Mouse (Mus musculus): Measurements from ENCODE around the gene Gpc6. TPM values are rescaled to one million over a fixed set of nuclear protein-coding genes. Genes with fewer than 3 reads are reported as not detected.

The Gpc6 gene
- total and polyA plus RNA-seq, 2 experiments from 2014 or later, result 11.0 to 17.1 TPM

DNA sequence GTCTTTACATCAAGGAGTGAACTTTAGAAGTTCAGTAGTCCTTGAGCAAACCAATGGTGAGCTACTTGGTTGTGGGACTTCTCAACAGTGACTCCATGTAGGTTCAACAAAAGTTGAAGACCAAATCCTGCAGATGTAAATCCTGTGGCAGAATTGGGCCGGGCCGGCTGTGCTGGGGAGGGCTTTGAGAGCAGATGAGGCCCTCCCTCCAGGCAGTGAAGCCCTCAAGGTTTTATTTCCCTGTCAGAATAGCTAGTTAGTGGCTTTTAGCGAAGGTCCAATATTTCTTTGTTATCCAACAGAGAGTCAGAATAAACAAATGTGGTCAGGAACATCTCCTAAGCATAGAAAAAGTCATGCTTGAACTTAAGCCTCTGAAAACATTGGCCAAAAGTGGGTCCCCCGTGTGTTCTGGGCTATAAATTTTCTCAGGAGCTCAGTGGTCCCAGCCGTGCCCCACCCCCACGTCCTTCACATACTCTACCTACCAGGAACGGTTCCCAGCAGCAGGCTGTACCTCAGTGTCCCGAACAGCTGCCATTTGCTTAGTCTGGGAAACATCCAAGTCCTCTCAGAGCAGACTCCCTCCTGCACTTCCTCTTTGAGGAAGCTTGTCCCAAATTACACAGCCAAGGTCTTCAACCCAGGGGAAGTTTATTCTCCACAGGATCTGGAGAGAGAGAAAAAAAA is 983.3 kb downstream of the Gpc6 start:
- Histone ChIP-seq H3K36me3 (replicated peaks; ENCODE audit: control insufficient read depth, insufficient read depth, low read length) (no peaks in the 10 kb centered on the region), H3K27me3 (ENCODE audit: control insufficient read depth, insufficient read depth, low read length) (0 out of 2 replicates have a peak, but pooled peaks cover 4% of the 10 kb centered on the region), H3K9ac (replicated peaks; ENCODE audit: low read depth, low read length) (no peak overlapping the region), H3K4me3 (ENCODE audit: low read depth, low read length) (no peak overlapping the region), H3K9me3 (replicated peaks; ENCODE audit: control insufficient read depth, low read length) (no peaks in the 10 kb centered on the region), H3K4me2 (ENCODE audit: low read depth, low read length) (no peak overlapping the region), H3K27ac (ENCODE audit: low read depth) (peak overlapping the region; percentile 44), H3K4me1 (ENCODE audit: control insufficient read depth, insufficient read depth) (no peaks in the 10 kb centered on the region)
- TF ChIP-seq CTCF (IDR thresholded peaks at IDR 0.05; ENCODE audit: low read depth) (no peak), EP300 (IDR thresholded peaks at IDR 0.05; ENCODE audit: low read depth) (no peak)
- DNase-seq (ENCODE audit: low spot score) (peak; percentile 10), ATAC-seq (ENCODE audit: insufficient read depth, low read depth) (no peak)
- 52% methylated on average over 8 of the region's 8 CpGs for WGBS

DNA sequence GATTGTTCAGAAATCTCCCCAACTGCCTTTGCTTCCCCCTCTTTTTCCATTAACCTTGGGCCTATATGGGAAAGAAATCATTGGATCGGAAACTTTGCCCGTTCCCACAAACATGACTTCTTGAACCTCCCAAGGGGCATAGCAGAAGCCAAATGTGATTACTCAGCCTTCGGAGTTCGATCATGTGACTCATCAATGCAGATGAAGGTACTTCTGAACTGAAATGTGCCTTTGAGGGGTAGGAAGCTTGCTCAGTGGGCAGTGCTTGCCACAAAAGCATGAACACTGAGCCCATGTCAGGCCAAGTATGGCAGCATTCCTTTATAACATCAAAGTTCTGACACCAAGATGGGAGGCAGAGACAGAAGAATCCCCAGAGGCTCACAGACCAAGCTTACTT is 983.9 kb downstream of the Gpc6 start:
- no peak overlapping the region for H3K9ac ChIP-seq (replicated peaks; ENCODE audit: low read depth, low read length)
- ATAC-seq (ENCODE audit: insufficient read depth, low read depth), result no peak
- no peak overlapping the region for H3K4me2 ChIP-seq (ENCODE audit: low read depth, low read length)
- H3K27ac ChIP-seq (ENCODE audit: low read depth), result peak overlapping the region; percentile 44; the same call in 1 of the 2 replicates
- WGBS, result 62% methylated on average over 4 of the region's 4 CpGs
- no peaks in the 10 kb centered on the region for H3K4me1 ChIP-seq (ENCODE audit: control insufficient read depth, insufficient read depth)
- H3K27me3 ChIP-seq (ENCODE audit: control insufficient read depth, insufficient read depth, low read length), result 0 out of 2 replicates have a peak, but pooled peaks cover 4% of the 10 kb centered on the region
- no peaks in the 10 kb centered on the region for H3K9me3 ChIP-seq (replicated peaks; ENCODE audit: control insufficient read depth, low read length)
- TF ChIP-seq EP300 (IDR thresholded peaks at IDR 0.05; ENCODE audit: low read depth), result no peak
- TF ChIP-seq CTCF (IDR thresholded peaks at IDR 0.05; ENCODE audit: low read depth), result no peak
- no peak overlapping the region for H3K4me3 ChIP-seq (ENCODE audit: low read depth, low read length)
- peak; percentile 7 for DNase-seq (ENCODE audit: low spot score)
- no peaks in the 10 kb centered on the region for H3K36me3 ChIP-seq (replicated peaks; ENCODE audit: control insufficient read depth, insufficient read depth, low read length)

DNA sequence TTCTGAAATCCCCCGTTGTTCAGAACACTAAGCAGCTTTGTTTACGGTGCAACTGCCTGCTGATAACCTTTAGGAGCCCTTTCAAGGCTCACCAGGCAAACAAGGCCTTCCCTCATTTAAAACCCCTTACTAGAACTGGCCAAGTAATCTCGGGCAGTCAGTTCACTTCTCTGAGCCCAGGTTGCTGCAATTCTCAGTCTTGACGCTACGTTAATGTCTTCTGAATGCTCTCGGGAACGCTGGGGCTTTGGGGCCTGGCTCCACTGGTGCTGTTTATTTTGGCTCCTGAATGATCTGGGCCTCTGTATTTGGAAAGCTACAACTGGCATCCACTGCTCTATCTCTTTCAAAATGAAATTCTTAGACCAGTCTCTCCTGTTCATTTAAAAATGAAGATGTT is 985.2 kb downstream of the Gpc6 start:
- TF ChIP-seq EP300 (IDR thresholded peaks at IDR 0.05; ENCODE audit: low read depth) (no peak), CTCF (IDR thresholded peaks at IDR 0.05; ENCODE audit: low read depth) (no peak)
- no peak overlapping the region for H3K9ac ChIP-seq (replicated peaks; ENCODE audit: low read depth, low read length)
- H3K36me3 ChIP-seq (replicated peaks; ENCODE audit: control insufficient read depth, insufficient read depth, low read length), result no peaks in the 10 kb centered on the region
- H3K4me1 ChIP-seq (ENCODE audit: control insufficient read depth, insufficient read depth), result no peaks in the 10 kb centered on the region
- DNase-seq (ENCODE audit: low spot score) (no peak), ATAC-seq (ENCODE audit: insufficient read depth, low read depth) (no peak)
- H3K27ac ChIP-seq (ENCODE audit: low read depth), result no peak overlapping the region; the same call in 1 of the 2 replicates
- H3K27me3 ChIP-seq (ENCODE audit: control insufficient read depth, insufficient read depth, low read length), result 0 out of 2 replicates have a peak, but pooled peaks cover 3% of the 10 kb centered on the region
- no peak overlapping the region for H3K4me2 ChIP-seq (ENCODE audit: low read depth, low read length)
- H3K9me3 ChIP-seq (replicated peaks; ENCODE audit: control insufficient read depth, low read length), result no peaks in the 10 kb centered on the region
- no peak overlapping the region for H3K4me3 ChIP-seq (ENCODE audit: low read depth, low read length)
- 31% methylated on average over 7 of the region's 7 CpGs for WGBS

GRCm38 (mm10) chr14:117912624-117913270 is 987.6 kb downstream of the Gpc6 start:
- Histone ChIP-seq H3K36me3 (replicated peaks; ENCODE audit: control insufficient read depth, insufficient read depth, low read length) (no peaks in the 10 kb centered on the region), H3K4me3 (ENCODE audit: low read depth, low read length) (no peak overlapping the region), H3K4me1 (ENCODE audit: control insufficient read depth, insufficient read depth) (no peaks in the 10 kb centered on the region), H3K4me2 (ENCODE audit: low read depth, low read length) (no peak overlapping the region), H3K27me3 (ENCODE audit: control insufficient read depth, insufficient read depth, low read length) (no peaks in the 10 kb centered on the region), H3K27ac (ENCODE audit: low read depth) (no peak overlapping the region), H3K9me3 (replicated peaks; ENCODE audit: control insufficient read depth, low read length) (no peaks in the 10 kb centered on the region), H3K9ac (replicated peaks; ENCODE audit: low read depth, low read length) (no peak overlapping the region)
- no peak for TF ChIP-seq EP300 (IDR thresholded peaks at IDR 0.05; ENCODE audit: low read depth)
- no peak for TF ChIP-seq CTCF (IDR thresholded peaks at IDR 0.05; ENCODE audit: low read depth)
- ATAC-seq (ENCODE audit: insufficient read depth, low read depth) (no peak), DNase-seq (ENCODE audit: low spot score) (no peak)
- WGBS, result 78% methylated on average over 10 of the region's 10 CpGs

DNA sequence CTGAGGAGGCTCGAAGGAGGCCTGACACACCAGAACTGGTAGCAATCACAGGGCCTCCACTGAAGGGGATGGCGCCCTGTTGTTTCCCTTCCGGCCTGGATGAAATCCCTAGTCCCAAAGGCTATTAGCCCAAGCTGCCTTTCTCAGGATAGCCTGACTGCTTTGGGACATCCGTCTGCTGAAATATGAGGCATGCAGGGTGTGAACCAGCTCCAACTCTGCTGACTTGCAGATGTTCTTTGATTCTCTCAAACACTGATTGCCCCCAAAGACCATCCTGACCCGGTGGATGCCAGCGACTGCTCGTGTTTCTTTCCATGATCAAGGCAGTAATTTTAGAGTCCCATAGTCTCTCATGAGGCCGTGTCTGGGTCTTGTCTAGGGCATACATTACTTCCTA is 991.5 kb downstream of the Gpc6 start:
- no peaks in the 10 kb centered on the region for H3K36me3 ChIP-seq (replicated peaks; ENCODE audit: control insufficient read depth, insufficient read depth, low read length)
- TF ChIP-seq CTCF (IDR thresholded peaks at IDR 0.05; ENCODE audit: low read depth) (no peak), EP300 (IDR thresholded peaks at IDR 0.05; ENCODE audit: low read depth) (no peak)
- DNase-seq (ENCODE audit: low spot score), result no peak
- no peak overlapping the region for H3K9ac ChIP-seq (replicated peaks; ENCODE audit: low read depth, low read length)
- WGBS, result 78% methylated on average over 8 of the region's 8 CpGs
- no peak overlapping the region for H3K4me3 ChIP-seq (ENCODE audit: low read depth, low read length)
- H3K9me3 ChIP-seq (replicated peaks; ENCODE audit: control insufficient read depth, low read length), result no peaks in the 10 kb centered on the region
- H3K27me3 ChIP-seq (ENCODE audit: control insufficient read depth, insufficient read depth, low read length), result no peaks in the 10 kb centered on the region
- H3K4me1 ChIP-seq (ENCODE audit: control insufficient read depth, insufficient read depth), result no peaks in the 10 kb centered on the region
- no peak for ATAC-seq (ENCODE audit: insufficient read depth, low read depth)
- H3K4me2 ChIP-seq (ENCODE audit: low read depth, low read length), result no peak overlapping the region
- no peak overlapping the region for H3K27ac ChIP-seq (ENCODE audit: low read depth)

Measured in heart, postnatal 0 days (tissue).